Mouse (Mus musculus): Measurements from ENCODE around the gene Stk38. TPM values are rescaled to one million over a fixed set of nuclear protein-coding genes. Genes with fewer than 3 reads are reported as not detected.

Gene Stk38
- total and polyA plus RNA-seq, 3 experiments: 14.4 to 290 (median 49.3) TPM

GRCm38 (mm10) chr17:28948661-28949060 is 59.1 kb downstream of the Stk38 start (continued):
- TF ChIP-seq NRF1 (IDR thresholded peaks at IDR 0.05; ENCODE audit: insufficient read depth, low read depth, low read length, poor library complexity, severe bottlenecking): no peak
- TF ChIP-seq ETS1 (IDR thresholded peaks at IDR 0.05; ENCODE audit: low read depth, low read length): no peak
- TF ChIP-seq KAT2A (conservative IDR thresholded peaks at IDR 0.05; ENCODE audit: low read depth, low read length): no peak

- no peak overlapping the region for H3K27ac ChIP-seq (ENCODE audit: control insufficient read depth, low read depth, low read length)
Measured at GRCm38 (mm10) chr17:28947011-28947939, 60.5 kb downstream of the Stk38 start.

DNA sequence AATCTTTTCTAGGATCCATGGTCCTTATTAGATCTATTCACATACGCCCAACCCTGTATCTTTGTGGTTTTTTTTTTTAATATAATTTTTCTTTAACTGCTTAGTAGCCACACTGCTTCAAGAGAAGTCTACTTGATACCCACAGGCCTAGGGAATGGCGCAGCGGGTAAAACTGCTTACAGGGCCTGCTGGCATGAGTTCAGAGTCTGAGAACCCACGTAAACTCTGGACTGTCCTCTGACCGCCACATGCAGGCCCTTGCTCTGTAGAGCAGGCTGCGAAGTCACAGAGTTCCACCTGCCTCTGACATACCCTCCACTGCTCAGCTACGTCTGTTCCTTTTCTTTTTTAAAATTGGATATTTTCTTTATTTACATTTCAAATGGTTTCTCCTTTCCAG is 63.3 kb downstream of the Stk38 start:
- 0 out of 4 replicates have a peak, but pooled peaks cover 0 to 2% of the 10 kb centered on the region in 2 experiments for H3K4me1 ChIP-seq (ENCODE audit: control insufficient read depth in 1 of 2, insufficient read depth in 2 of 2, low read length in 2 of 2)
- H3K9ac ChIP-seq (ENCODE audit: control insufficient read depth, low read depth, low read length, poor library complexity, severe bottlenecking): no peak overlapping the region
- no peaks in the 10 kb centered on the region for H3K9me3 ChIP-seq (replicated peaks; ENCODE audit: insufficient read depth, low read length)
- no peaks in the 10 kb centered on the region for H3K79me2 ChIP-seq (ENCODE audit: control insufficient read depth, insufficient read depth, low read length, poor library complexity)
- H3K4me3 ChIP-seq (ENCODE audit: control insufficient read depth in 1 of 2, insufficient read depth in 1 of 2, low read depth in 2 of 2, low read length in 2 of 2): no peak overlapping the region
- H3K36me3 ChIP-seq (ENCODE audit: control insufficient read depth in 1 of 2, insufficient read depth in 2 of 2, low read length in 2 of 2): no peaks in the 10 kb centered on the region
- no peaks in the 10 kb centered on the region for H3K27me3 ChIP-seq (ENCODE audit: control insufficient read depth in 1 of 2, insufficient read depth in 2 of 2, low read length in 2 of 2)
- DNase-seq (ENCODE audit: low read depth, low spot score): no peak
- no peak for TF ChIP-seq E2F4 (IDR thresholded peaks at IDR 0.05; ENCODE audit: borderline replicate concordance, low read depth, low read length)
- TF ChIP-seq RCOR1 (IDR thresholded peaks at IDR 0.05; ENCODE audit: low read depth, low read length): no peak
- no peak for TF ChIP-seq MYB (IDR thresholded peaks at IDR 0.05; ENCODE audit: low read depth, low read length)
- no peak for TF ChIP-seq EP300 (IDR thresholded peaks at IDR 0.05; ENCODE audit: low read depth in 1 of 2, low read length in 2 of 2)
- no peak for TF ChIP-seq SIN3A (IDR thresholded peaks at IDR 0.05; ENCODE audit: low read length)
- TF ChIP-seq POLR2A (IDR thresholded peaks at IDR 0.05; ENCODE audit: control insufficient read depth in 1 of 2, insufficient read depth in 1 of 2, low read depth in 1 of 2, low read length in 2 of 2, poor library complexity in 1 of 2): no peak
- TF ChIP-seq CHD2 (IDR thresholded peaks at IDR 0.05; ENCODE audit: low read length): no peak
- TF ChIP-seq MAX (IDR thresholded peaks at IDR 0.05; ENCODE audit: low read length): no peak
- TF ChIP-seq ZMIZ1 (IDR thresholded peaks at IDR 0.05; ENCODE audit: low read depth, low read length): no peak
- TF ChIP-seq BHLHE40 (IDR thresholded peaks at IDR 0.05; ENCODE audit: borderline replicate concordance, low read depth, low read length): no peak
- TF ChIP-seq USF1 (IDR thresholded peaks at IDR 0.05; ENCODE audit: low read depth, low read length): no peak
- no peak for TF ChIP-seq MAFK (IDR thresholded peaks at IDR 0.05; ENCODE audit: borderline replicate concordance, low read depth, low read length)
- TF ChIP-seq ETS1 (IDR thresholded peaks at IDR 0.05; ENCODE audit: low read depth, low read length): no peak
- no peak for TF ChIP-seq JUND (IDR thresholded peaks at IDR 0.05; ENCODE audit: low read depth, low read length)
- TF ChIP-seq TCF12 (IDR thresholded peaks at IDR 0.05; ENCODE audit: low read depth, low read length): no peak
- TF ChIP-seq GABPA (IDR thresholded peaks at IDR 0.05; ENCODE audit: low read depth, low read length): no peak
- TF ChIP-seq MYC (IDR thresholded peaks at IDR 0.05; ENCODE audit: low read depth, low read length): no peak
- H3K27ac ChIP-seq (ENCODE audit: control insufficient read depth, low read depth, low read length): no peak overlapping the region

More at GRCm38 (mm10) chr17:28947011-28947939, 60.5 kb downstream of the Stk38 start:
- H3K27me3 ChIP-seq (ENCODE audit: control insufficient read depth in 1 of 2, insufficient read depth in 2 of 2, low read length in 2 of 2): no peaks in the 10 kb centered on the region
- H3K4me1 ChIP-seq (ENCODE audit: control insufficient read depth in 1 of 2, insufficient read depth in 2 of 2, low read length in 2 of 2): peaks cover 6 to 12% of the 10 kb centered on the region in 2 experiments
- no peaks in the 10 kb centered on the region for H3K9me3 ChIP-seq (replicated peaks; ENCODE audit: insufficient read depth, low read length)
- peaks cover under 1% of the 10 kb centered on the region; the same call in 1 of the 2 replicates for H3K79me2 ChIP-seq (ENCODE audit: control insufficient read depth, insufficient read depth, low read length, poor library complexity)
- no peak overlapping the region for H3K9ac ChIP-seq (ENCODE audit: control insufficient read depth, low read depth, low read length, poor library complexity, severe bottlenecking)
- H3K4me3 ChIP-seq (ENCODE audit: control insufficient read depth in 1 of 2, insufficient read depth in 1 of 2, low read depth in 2 of 2, low read length in 2 of 2): no peak overlapping the region
- no peak for TF ChIP-seq USF2 (IDR thresholded peaks at IDR 0.05; ENCODE audit: borderline replicate concordance in 1 of 2, insufficient read depth in 1 of 2, low read depth in 1 of 2, low read length in 2 of 2)
- peak; percentile 11; the same call in 1 of the 2 replicates for TF ChIP-seq RAD21 (IDR thresholded peaks at IDR 0.05; ENCODE audit: low read depth, low read length)
- peak; percentile 11 to 27 (median 27); a peak in 2 of 6 replicates for TF ChIP-seq CTCF (IDR thresholded peaks at IDR 0.05 in 2 of 3, conservative IDR thresholded peaks at IDR 0.05 in 1 of 3; ENCODE audit: control insufficient read depth in 1 of 3, insufficient read depth in 1 of 3, low read depth in 2 of 3, low read length in 3 of 3, poor library complexity in 1 of 3, severe bottlenecking in 1 of 3)
- TF ChIP-seq EP300 (IDR thresholded peaks at IDR 0.05; ENCODE audit: low read depth in 1 of 2, low read length in 2 of 2): no peak
- DNase-seq (ENCODE audit: low read depth, low spot score): no peak
- H3K36me3 ChIP-seq (ENCODE audit: control insufficient read depth in 1 of 2, insufficient read depth in 2 of 2, low read length in 2 of 2): peaks cover 0 to 7% of the 10 kb centered on the region in 2 experiments; a peak in 2 of 4 replicates
